Mouse (Mus musculus) neural tube, embryonic 13.5 days (tissue): ENCODE data around the gene Pdzrn3. TPM values are rescaled to one million over a fixed set of nuclear protein-coding genes. Genes with fewer than 3 reads are reported as not detected.

Experiments
- ATAC-seq: fragments of 200-750 bp; cut with Nextera tagmentation; 2 replicates; pipeline ENCODE4 v1.8.0; 2017; ENCODE audit warnings: low read depth, mild to moderate bottlenecking, moderate TSS enrichment, moderate library complexity
- H3K27ac ChIP-seq: fragments of 300-500 bp; sonication (generic); replicated peaks from 2 replicates; pipeline ENCODE4 v1.5.1; 2015; ENCODE audit warnings: moderate library complexity, mild to moderate bottlenecking, inconsistent platforms
- H3K27me3 ChIP-seq: fragments of 300-500 bp; sonication (generic); 2 replicates; pipeline ENCODE4 v1.6.1; 2015; ENCODE audit warnings: mild to moderate bottlenecking, inconsistent platforms
- H3K36me3 ChIP-seq: fragments of 300-500 bp; sonication (generic); 2 replicates; pipeline ENCODE4 v1.6.1; 2015; ENCODE audit warnings: mild to moderate bottlenecking, inconsistent platforms
- H3K4me1 ChIP-seq: fragments of 300-500 bp; sonication (generic); replicated peaks from 2 replicates; pipeline ENCODE4 v1.6.1; 2015; ENCODE audit warnings: inconsistent platforms
- H3K4me2 ChIP-seq: fragments of 300-500 bp; sonication (generic); 2 replicates; pipeline ENCODE4 v1.6.1; 2015; ENCODE audit warnings: inconsistent platforms, mild to moderate bottlenecking, moderate library complexity
- H3K4me3 ChIP-seq: fragments of 300-500 bp; sonication (generic); 2 replicates; pipeline ENCODE4 v1.5.1; 2015; ENCODE audit warnings: mild to moderate bottlenecking, inconsistent platforms
- H3K9ac ChIP-seq: fragments of 300-500 bp; sonication (generic); 2 replicates; pipeline ENCODE4 v1.6.1; 2015; ENCODE audit warnings: moderate library complexity, mild to moderate bottlenecking, inconsistent platforms
- H3K9me3 ChIP-seq: fragments of 300-500 bp; sonication (generic); 2 replicates; pipeline ENCODE4 v1.6.1; 2016; ENCODE audit warnings: inconsistent platforms
- WGBS: fragments of 180-500 bp; shearing (Covaris S2); methylation state at CpG from one replicate; pipeline ENCODE4 v1.1.7; 2015; 5-methylcytosine and 5-hydroxymethylcytosine counted together
- polyA plus RNA-seq: library from polyadenylated mRNA; unstranded; fragments of >200 nt; fragmentation: Nextera tagmentation; extraction: Ambion mirVana; gene quantifications from 2 replicates; pipeline ENCODE4 v1.2.1, GENCODE M21; 2015

Pdzrn3 gene
- polyA plus RNA-seq, 1 experiment from 2014 or later: 25.5 TPM

- Histone ChIP-seq H3K4me3 (no peak overlapping the region), H3K4me1 (peaks cover 42% of the 10 kb centered on the region), H3K27ac (no peak overlapping the region), H3K36me3 (no peaks in the 10 kb centered on the region), H3K27me3 (peaks cover 17% of the 10 kb centered on the region), H3K9me3 (no peaks in the 10 kb centered on the region), H3K9ac (no peak overlapping the region), H3K4me2 (no peak overlapping the region)
- ATAC-seq: peak; percentile 40; the same call in 1 of the 2 replicates
- WGBS: 6% methylated on average over 4 of the region's 4 CpGs
Measured at GRCm38 (mm10) chr6:101263544-101263943, 114.2 kb downstream of the Pdzrn3 start.

DNA sequence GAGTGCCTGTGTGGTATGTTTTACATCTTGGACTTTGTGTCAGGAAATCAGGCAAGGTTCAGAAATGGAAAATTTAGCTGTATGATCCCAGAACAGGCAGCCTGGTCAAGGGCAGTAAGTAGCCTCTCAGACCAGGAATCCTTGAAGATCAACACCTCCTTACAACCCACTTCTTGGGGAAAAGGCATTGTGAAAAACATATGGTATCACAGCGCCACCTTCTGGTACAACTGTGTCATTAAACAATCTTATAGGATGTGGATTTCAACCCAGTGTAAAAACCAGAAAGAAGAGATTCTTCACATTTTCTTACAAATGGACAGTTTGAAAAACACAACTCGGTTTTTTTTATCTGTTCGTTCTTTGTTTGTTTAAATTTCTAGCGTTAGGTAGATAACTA, 116.2 kb downstream of the Pdzrn3 start:
- H3K36me3 ChIP-seq: no peaks in the 10 kb centered on the region
- H3K9ac ChIP-seq: no peak overlapping the region
- no peak for ATAC-seq
- WGBS: 8% methylated on average over 4 of the region's 4 CpGs
- no peak overlapping the region for H3K27ac ChIP-seq
- peaks cover 37% of the 10 kb centered on the region for H3K4me1 ChIP-seq
- no peaks in the 10 kb centered on the region for H3K9me3 ChIP-seq
- H3K27me3 ChIP-seq: peaks cover 17% of the 10 kb centered on the region
- H3K4me3 ChIP-seq: no peak overlapping the region
- H3K4me2 ChIP-seq: no peak overlapping the region

GRCm38 (mm10) chr6:101259411-101259810, 118.3 kb downstream of the Pdzrn3 start:
- H3K9ac ChIP-seq: no peak overlapping the region
- no peaks in the 10 kb centered on the region for H3K9me3 ChIP-seq
- H3K4me1 ChIP-seq: peaks cover 38% of the 10 kb centered on the region
- peaks cover 8% of the 10 kb centered on the region; the same call in 1 of the 2 replicates for H3K27me3 ChIP-seq
- no peak overlapping the region for H3K4me3 ChIP-seq
- WGBS: 75% methylated on average over 5 of the region's 5 CpGs
- no peaks in the 10 kb centered on the region for H3K36me3 ChIP-seq
- no peak for ATAC-seq
- H3K4me2 ChIP-seq: no peak overlapping the region
- no peak overlapping the region for H3K27ac ChIP-seq

DNA sequence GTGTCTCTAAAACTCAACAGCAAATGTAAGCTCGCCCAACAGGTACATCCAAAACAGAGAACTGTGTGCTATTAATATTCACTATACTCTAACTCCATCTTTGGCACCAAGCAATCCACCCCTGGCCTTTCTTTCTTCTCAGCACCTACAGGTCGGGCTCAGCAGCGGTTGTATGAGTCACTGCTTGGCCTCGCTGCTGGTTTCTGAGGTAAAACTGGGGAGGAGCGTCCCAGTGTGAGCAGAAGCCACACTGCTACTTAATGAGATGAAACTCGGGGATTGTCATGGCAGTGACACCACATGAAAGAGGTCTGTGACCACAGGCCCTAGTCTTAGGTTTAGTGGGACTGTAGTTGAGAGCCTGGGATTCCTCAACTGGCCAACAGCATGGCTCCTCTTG, 120.3 kb downstream of the Pdzrn3 start:
- Histone ChIP-seq H3K4me2 (no peak overlapping the region), H3K9ac (no peak overlapping the region), H3K27me3 (peaks cover 12% of the 10 kb centered on the region), H3K9me3 (no peaks in the 10 kb centered on the region), H3K4me3 (no peak overlapping the region), H3K4me1 (peaks cover 35% of the 10 kb centered on the region), H3K36me3 (no peaks in the 10 kb centered on the region), H3K27ac (no peak overlapping the region)
- no peak for ATAC-seq
- 94% methylated on average over 6 of the region's 6 CpGs for WGBS

DNA sequence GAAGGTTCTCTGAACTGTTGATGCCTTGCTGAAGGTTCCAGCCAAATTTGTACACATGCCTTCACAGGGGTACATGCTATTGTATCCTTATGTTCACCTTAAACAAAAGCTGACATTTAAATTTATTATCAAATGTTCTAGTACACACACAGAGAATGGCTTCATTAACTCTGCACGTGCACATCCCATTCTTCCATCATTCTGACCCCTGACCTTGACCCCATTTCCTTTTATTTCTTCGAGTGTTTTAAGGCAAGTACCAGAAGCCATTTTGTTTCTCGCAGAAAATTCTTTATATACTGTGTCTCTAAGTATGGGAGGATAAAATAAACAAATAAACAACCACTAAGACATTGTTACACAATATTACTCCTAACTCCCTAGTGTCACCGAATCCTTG, 123.0 kb downstream of the Pdzrn3 start:
- WGBS: 12% methylated on average over 4 of the region's 4 CpGs
- Histone ChIP-seq H3K4me2 (no peak overlapping the region), H3K36me3 (no peaks in the 10 kb centered on the region), H3K27me3 (peaks cover 7% of the 10 kb centered on the region), H3K4me1 (peaks cover 58% of the 10 kb centered on the region), H3K9ac (no peak overlapping the region), H3K27ac (no peak overlapping the region), H3K9me3 (no peaks in the 10 kb centered on the region), H3K4me3 (no peak overlapping the region)
- ATAC-seq: no peak

GRCm38 (mm10) chr6:101251916-101252603, 125.6 kb downstream of the Pdzrn3 start:
- 37% methylated on average over 12 of the region's 12 CpGs for WGBS
- no peak for ATAC-seq
- 0 out of 2 replicates have a peak overlapping the region, but pooled peaks have one; percentile 17 for H3K9ac ChIP-seq
- H3K9me3 ChIP-seq: no peaks in the 10 kb centered on the region
- H3K27ac ChIP-seq: peak overlapping the region; percentile 59
- peaks cover 7% of the 10 kb centered on the region for H3K27me3 ChIP-seq
- no peak overlapping the region for H3K4me2 ChIP-seq
- no peaks in the 10 kb centered on the region for H3K36me3 ChIP-seq
- H3K4me1 ChIP-seq: peaks cover 58% of the 10 kb centered on the region
- no peak overlapping the region for H3K4me3 ChIP-seq

DNA sequence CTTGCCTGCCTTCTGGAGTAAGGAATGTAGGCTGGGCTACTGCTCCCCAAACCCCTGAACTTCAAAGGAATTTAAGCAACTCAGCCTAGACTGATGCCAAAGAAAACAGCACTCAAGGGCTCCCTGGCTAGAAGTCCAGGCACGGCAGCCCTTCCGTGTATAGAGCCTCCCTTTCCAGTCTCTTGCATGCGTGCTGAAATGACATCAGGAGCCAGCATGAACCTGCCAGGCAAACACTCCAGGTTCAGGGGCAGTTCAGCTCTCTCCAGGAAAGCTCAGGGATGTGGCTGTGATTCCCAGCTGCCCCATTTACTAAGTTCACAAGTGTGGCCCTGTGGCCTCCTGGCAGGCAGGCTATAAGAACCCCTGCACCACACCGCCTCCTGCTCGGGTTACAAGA, 126.5 kb downstream of the Pdzrn3 start:
- Histone ChIP-seq H3K36me3 (no peaks in the 10 kb centered on the region), H3K9ac (no peak overlapping the region), H3K4me3 (no peak overlapping the region), H3K27ac (peak overlapping the region; percentile 47; the same call in 1 of the 2 replicates), H3K4me2 (no peak overlapping the region), H3K27me3 (peaks cover 7% of the 10 kb centered on the region), H3K9me3 (no peaks in the 10 kb centered on the region), H3K4me1 (peaks cover 64% of the 10 kb centered on the region)
- WGBS: 20% methylated on average over 5 of the region's 5 CpGs
- ATAC-seq: peak; percentile 44; the same call in 1 of the 2 replicates

- 67% methylated on average over 4 of the region's 4 CpGs for WGBS
Measured at GRCm38 (mm10) chr6:101246137-101246536, 131.6 kb downstream of the Pdzrn3 start.

DNA sequence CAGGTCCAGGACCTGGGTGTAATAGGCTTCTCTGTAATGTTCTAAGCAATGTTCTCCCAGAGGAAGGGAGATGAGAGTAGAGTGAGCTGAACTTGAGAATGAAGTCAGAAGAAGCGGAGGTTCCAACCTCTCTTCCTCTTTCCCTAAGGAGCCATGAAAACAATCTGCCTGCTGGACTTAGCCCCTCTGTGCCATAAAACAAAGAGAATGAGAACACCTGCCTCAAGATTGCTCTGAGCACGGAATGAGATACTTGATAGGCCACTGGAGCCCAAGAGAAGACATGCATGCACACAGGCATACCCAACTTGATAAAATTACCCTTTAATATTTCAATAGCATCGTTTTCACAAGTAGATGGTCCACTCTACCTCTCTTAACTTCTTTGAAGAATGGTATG, 133.3 kb downstream of the Pdzrn3 start:
- Histone ChIP-seq H3K4me2 (no peak overlapping the region), H3K27me3 (no peaks in the 10 kb centered on the region), H3K4me1 (peaks cover 20% of the 10 kb centered on the region), H3K36me3 (no peaks in the 10 kb centered on the region), H3K27ac (no peak overlapping the region), H3K4me3 (no peak overlapping the region), H3K9ac (no peak overlapping the region), H3K9me3 (no peaks in the 10 kb centered on the region)
- 86% methylated on average over 3 of the region's 3 CpGs for WGBS
- no peak for ATAC-seq

More at GRCm38 (mm10) chr6:101246137-101246536, 131.6 kb downstream of the Pdzrn3 start:
- H3K4me2 ChIP-seq: no peak overlapping the region
- H3K9ac ChIP-seq: no peak overlapping the region
- H3K4me1 ChIP-seq: peaks cover 33% of the 10 kb centered on the region
- no peak overlapping the region for H3K4me3 ChIP-seq
- no peaks in the 10 kb centered on the region for H3K9me3 ChIP-seq
- no peaks in the 10 kb centered on the region for H3K36me3 ChIP-seq
- H3K27me3 ChIP-seq: no peaks in the 10 kb centered on the region
- no peak for ATAC-seq
- no peak overlapping the region for H3K27ac ChIP-seq

GRCm38 (mm10) chr6:101243189-101243815, 134.4 kb downstream of the Pdzrn3 start:
- Histone ChIP-seq H3K36me3 (no peaks in the 10 kb centered on the region), H3K4me1 (peaks cover 20% of the 10 kb centered on the region), H3K9ac (no peak overlapping the region), H3K27me3 (no peaks in the 10 kb centered on the region), H3K4me3 (no peak overlapping the region), H3K4me2 (no peak overlapping the region), H3K27ac (no peak overlapping the region), H3K9me3 (no peaks in the 10 kb centered on the region)
- ATAC-seq: no peak
- WGBS: 82% methylated on average over 7 of the region's 7 CpGs

GRCm38 (mm10) chr6:101236641-101237246, 141.0 kb downstream of the Pdzrn3 start:
- no peaks in the 10 kb centered on the region for H3K27me3 ChIP-seq
- H3K9ac ChIP-seq: no peak overlapping the region
- no peak overlapping the region for H3K4me2 ChIP-seq
- peaks cover 50% of the 10 kb centered on the region for H3K4me1 ChIP-seq
- H3K36me3 ChIP-seq: no peaks in the 10 kb centered on the region
- H3K4me3 ChIP-seq: no peak overlapping the region
- no peak for ATAC-seq
- H3K27ac ChIP-seq: no peak overlapping the region
- 11% methylated on average over 4 of the region's 5 CpGs for WGBS
- no peaks in the 10 kb centered on the region for H3K9me3 ChIP-seq

DNA sequence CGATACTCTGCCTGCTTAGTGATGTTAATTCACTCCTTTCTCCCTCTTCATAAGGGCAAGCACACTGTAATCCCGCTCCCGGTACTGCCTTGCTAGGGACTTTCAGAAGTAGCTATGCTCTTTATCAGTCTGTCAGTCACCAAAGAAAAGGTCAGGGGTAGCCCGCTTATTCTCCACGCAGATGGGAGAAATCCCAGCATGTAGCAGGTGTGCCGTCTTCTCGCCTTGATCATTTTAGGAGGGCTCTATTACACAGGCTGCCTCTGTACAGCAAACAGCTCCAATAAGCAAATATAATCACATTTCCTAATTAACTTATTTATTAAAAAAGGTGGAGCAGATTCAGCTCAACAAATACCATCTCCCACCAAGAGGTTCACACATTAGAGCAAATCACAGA, 141.5 kb downstream of the Pdzrn3 start:
- no peak overlapping the region for H3K4me3 ChIP-seq
- no peaks in the 10 kb centered on the region for H3K9me3 ChIP-seq
- no peak overlapping the region for H3K27ac ChIP-seq
- WGBS: 24% methylated on average over 7 of the region's 7 CpGs
- H3K27me3 ChIP-seq: no peaks in the 10 kb centered on the region
- no peak for ATAC-seq
- H3K9ac ChIP-seq: no peak overlapping the region
- no peak overlapping the region for H3K4me2 ChIP-seq
- H3K36me3 ChIP-seq: no peaks in the 10 kb centered on the region
- H3K4me1 ChIP-seq: peaks cover 50% of the 10 kb centered on the region
